1 mouse cellular context compared by ENCODE assay signal in the genomic region with DNA sequence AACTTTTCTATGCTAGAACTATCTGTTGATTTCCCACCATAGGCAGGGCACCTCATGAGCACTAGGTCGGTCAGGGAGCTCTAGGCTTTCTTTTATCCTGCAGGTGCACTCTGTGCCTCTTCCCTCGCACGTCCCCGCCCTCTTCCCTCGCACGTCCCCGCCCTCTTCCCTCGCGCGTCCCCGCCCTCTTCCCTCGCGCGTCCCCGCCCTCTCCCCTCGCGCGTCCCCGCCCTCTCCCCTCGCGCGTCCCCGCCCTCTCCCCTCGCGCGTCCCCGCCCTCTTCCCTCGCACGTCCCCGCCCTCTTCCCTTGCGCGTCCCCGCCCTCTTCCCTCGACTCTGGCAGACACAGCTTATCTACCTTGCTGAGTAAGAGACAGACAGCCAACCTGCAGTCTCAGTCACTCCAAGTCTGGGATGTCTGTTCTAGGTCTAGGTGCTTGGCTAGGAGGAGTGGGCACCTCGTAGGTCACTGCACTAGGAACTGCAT.
TF ChIP-seq lines count a peak whose summit lies in the region.

No protein-coding gene starts in this region.

TF ChIP-seq in MEL, 35 proteins besides CTCF, POLR2A, EP300 and RAD21 (continued from another document):
- TF ChIP-seq NRF1 (IDR thresholded peaks at IDR 0.05; ENCODE audit: insufficient read depth, low read depth, low read length, poor library complexity, severe bottlenecking) = peak; percentile 57
